Mouse (Mus musculus) thymus, adult 2 months (tissue): ENCODE results near the gene Aaed1. TPM values are rescaled to one million over a fixed set of nuclear protein-coding genes. Genes with fewer than 3 reads are reported as not detected.
"Not testable (repeated sequence)": the region's sequence is repeated elsewhere in the genome, so short reads cannot be mapped to it uniquely, and the experiment has no call there.

Experiments used
- DNase-seq: peaks from one replicate; pipeline ENCODE4 v3.0.0; 2021
- H3K27ac ChIP-seq: fragments of 200-500 bp; 2 replicates; pipeline ENCODE4 v1.5.1; 2012; ENCODE audit warnings: low read length, control low read depth; ENCODE audit not compliant: control insufficient read depth, insufficient read depth
- H3K27me3 ChIP-seq: fragments of 200-500 bp; 2 replicates; pipeline ENCODE4 v1.6.1; 2012; ENCODE audit warnings: mild to moderate bottlenecking, low read length, moderate library complexity, mixed read lengths; ENCODE audit not compliant: control insufficient read depth, insufficient read depth
- H3K36me3 ChIP-seq: fragments of 200-500 bp; 2 replicates; pipeline ENCODE4 v1.6.1; 2012; ENCODE audit warnings: mild to moderate bottlenecking, low read length, moderate library complexity; ENCODE audit not compliant: control insufficient read depth, insufficient read depth
- H3K4me1 ChIP-seq: fragments of 200-500 bp; replicated peaks from 2 replicates; pipeline ENCODE4 v1.6.1; 2012; ENCODE audit warnings: low read length; ENCODE audit not compliant: control insufficient read depth, insufficient read depth
- H3K4me3 ChIP-seq: fragments of 200-500 bp; 2 replicates; pipeline ENCODE4 v1.5.1; 2012; ENCODE audit warnings: mild to moderate bottlenecking, low read length, control low read depth, moderate library complexity; ENCODE audit not compliant: control insufficient read depth, insufficient read depth
- CTCF ChIP-seq: fragments of 200-500 bp; IDR thresholded peaks from 2 replicates; pipeline ENCODE4 v1.5.1; 2012; ENCODE audit warnings: mild to moderate bottlenecking, control low read depth, low read length, moderate library complexity, borderline replicate concordance; ENCODE audit not compliant: control insufficient read depth, poor library complexity, insufficient read depth; ENCODE audit errors: extremely low read depth
- POLR2A ChIP-seq: fragments of 200-500 bp; IDR thresholded peaks from 2 replicates; pipeline ENCODE4 v1.6.1; 2012; ENCODE audit warnings: mild to moderate bottlenecking, low read length, control low read depth, moderate library complexity; ENCODE audit not compliant: control insufficient read depth, poor library complexity, insufficient read depth; ENCODE audit errors: extremely low read depth
- WGBS: fragments of 180-500 bp; shearing (Covaris S2); methylation state at CpG from one replicate; pipeline ENCODE4 v1.1.7; 2018; 5-methylcytosine and 5-hydroxymethylcytosine counted together
- polyA plus RNA-seq: library from polyadenylated mRNA; depleted of rRNA; stranded (reverse); fragments of >200 nt; gene quantifications from 2 replicates; pipeline ENCODE4 v1.2.3, GENCODE M21; 2012

The Aaed1 gene
- polyA plus RNA-seq, 1 experiment, result 5.1 TPM

- no peak for DNase-seq
- Histone ChIP-seq H3K27me3 (peaks cover 3% of the 10 kb centered on the region; the same call in 1 of the 2 replicates), H3K4me1 (no peaks in the 10 kb centered on the region), H3K36me3 (no peaks in the 10 kb centered on the region), H3K27ac (no peak overlapping the region), H3K4me3 (no peak overlapping the region)
- 97% methylated on average over 4 of the region's 4 CpGs for WGBS
- TF ChIP-seq POLR2A (no peak), CTCF (no peak)
Measured at GRCm38 (mm10) chr13:64268384-64268783, 44.1 kb downstream of the Aaed1 start.

DNA sequence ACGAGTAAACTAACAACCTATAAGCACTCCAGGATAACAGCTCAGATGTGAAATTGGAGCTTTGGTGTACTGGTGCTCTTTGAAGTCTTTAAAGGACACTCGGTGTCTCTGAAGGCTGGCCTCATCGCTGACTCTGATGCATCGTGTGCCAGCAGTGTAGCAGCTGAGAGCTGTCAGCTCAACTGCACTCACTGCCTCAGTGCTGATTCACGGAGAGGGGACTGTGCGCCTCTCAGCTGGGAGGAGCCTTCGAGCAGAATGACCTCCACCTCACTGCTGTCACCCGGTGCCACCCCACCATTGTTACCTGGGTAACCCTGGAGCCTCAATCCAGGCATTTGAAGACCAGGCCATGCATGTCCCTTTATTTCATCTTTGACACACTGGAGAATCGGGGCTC, 45.4 kb downstream of the Aaed1 start:
- Histone ChIP-seq H3K27me3 (no peaks in the 10 kb centered on the region), H3K36me3 (no peaks in the 10 kb centered on the region), H3K27ac (no peak overlapping the region), H3K4me1 (no peaks in the 10 kb centered on the region), H3K4me3 (no peak overlapping the region)
- no peak for TF ChIP-seq CTCF
- no peak for TF ChIP-seq POLR2A
- DNase-seq, result no peak
- WGBS, result 88% methylated on average over 9 of the region's 9 CpGs

GRCm38 (mm10) chr13:64264586-64264985, 47.9 kb downstream of the Aaed1 start:
- Histone ChIP-seq H3K27ac (no peak overlapping the region), H3K27me3 (no peaks in the 10 kb centered on the region), H3K4me3 (no peak overlapping the region), H3K36me3 (no peaks in the 10 kb centered on the region), H3K4me1 (no peaks in the 10 kb centered on the region)
- 91% methylated on average over 6 of the region's 6 CpGs for WGBS
- TF ChIP-seq POLR2A, result no peak
- no peak for TF ChIP-seq CTCF
- DNase-seq, result no peak

DNA sequence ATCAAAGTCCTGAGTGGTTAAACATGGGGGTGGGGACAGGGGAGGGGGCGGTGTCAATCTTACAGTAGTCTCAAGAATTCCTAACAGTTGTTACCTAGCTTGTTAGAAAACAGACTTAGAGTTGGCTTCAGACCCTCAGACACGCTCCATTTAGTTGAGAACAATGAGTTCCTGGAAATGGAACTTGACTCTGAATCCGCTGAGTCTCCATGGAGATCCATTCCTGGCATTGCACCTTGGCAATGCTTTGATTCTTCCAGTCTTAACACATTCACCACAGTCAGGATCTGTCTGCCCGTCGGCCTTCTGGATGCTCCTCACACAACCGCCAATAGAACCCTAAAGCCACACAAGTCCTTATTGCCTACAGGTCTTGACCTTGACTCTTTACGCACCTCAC, 52.6 kb downstream of the Aaed1 start:
- Histone ChIP-seq H3K4me1 (no peaks in the 10 kb centered on the region), H3K36me3 (no peaks in the 10 kb centered on the region), H3K27me3 (no peaks in the 10 kb centered on the region), H3K4me3 (no peak overlapping the region), H3K27ac (no peak overlapping the region)
- 97% methylated on average over 7 of the region's 7 CpGs for WGBS
- no peak for DNase-seq
- no peak for TF ChIP-seq POLR2A
- TF ChIP-seq CTCF, result no peak

GRCm38 (mm10) chr13:64258516-64258821, 54.0 kb downstream of the Aaed1 start:
- H3K27me3 ChIP-seq, result no peaks in the 10 kb centered on the region
- no peaks in the 10 kb centered on the region for H3K4me1 ChIP-seq
- TF ChIP-seq CTCF, result no peak
- TF ChIP-seq POLR2A, result no peak
- no peak for DNase-seq
- WGBS, result 95% methylated on average over 4 of the region's 4 CpGs
- H3K36me3 ChIP-seq, result no peaks in the 10 kb centered on the region
- no peak overlapping the region for H3K27ac ChIP-seq
- H3K4me3 ChIP-seq, result no peak overlapping the region

GRCm38 (mm10) chr13:64257814-64258515, 54.5 kb downstream of the Aaed1 start:
- Histone ChIP-seq H3K27me3 (no peaks in the 10 kb centered on the region), H3K4me1 (no peaks in the 10 kb centered on the region), H3K27ac (no peak overlapping the region), H3K36me3 (no peaks in the 10 kb centered on the region), H3K4me3 (no peak overlapping the region)
- WGBS, result 94% methylated on average over 5 of the region's 5 CpGs
- no peak for DNase-seq
- no peak for TF ChIP-seq POLR2A
- TF ChIP-seq CTCF, result no peak

- WGBS, result 95% methylated on average over 12 of the region's 12 CpGs
- H3K4me1 ChIP-seq, result peaks cover 1% of the 10 kb centered on the region; the same call in 1 of the 2 replicates
- H3K4me3 ChIP-seq, result no peak overlapping the region
- H3K27ac ChIP-seq, result no peak overlapping the region
- H3K27me3 ChIP-seq, result no peaks in the 10 kb centered on the region
- DNase-seq, result no peak
- no peaks in the 10 kb centered on the region for H3K36me3 ChIP-seq
- no peak for TF ChIP-seq POLR2A
- TF ChIP-seq CTCF, result no peak
Measured at GRCm38 (mm10) chr13:64257010-64257813, 55.3 kb downstream of the Aaed1 start.

DNA sequence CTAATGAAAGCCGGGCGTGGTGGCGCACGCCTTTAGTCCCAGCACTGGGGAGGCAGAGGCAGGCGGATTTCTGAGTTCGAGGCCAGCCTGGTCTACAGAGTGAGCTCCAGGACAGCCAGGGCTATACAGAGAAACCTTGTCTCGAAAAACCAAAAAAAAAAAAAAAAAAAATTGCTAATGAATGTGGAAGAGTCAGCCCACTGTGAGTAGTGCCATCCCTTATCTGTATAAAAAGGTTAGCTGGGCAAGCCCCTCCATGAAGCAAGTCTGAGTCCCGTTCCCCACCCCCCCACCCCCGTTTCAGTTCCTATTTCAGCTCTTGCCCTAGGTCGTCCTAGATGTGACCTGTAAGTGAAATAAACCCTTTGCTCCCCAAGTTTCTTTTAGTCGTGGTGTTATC, 58.3 kb downstream of the Aaed1 start:
- DNase-seq, H3K27me3 ChIP-seq, H3K4me1 ChIP-seq, H3K36me3 ChIP-seq, H3K27ac ChIP-seq, H3K4me3 ChIP-seq: not testable (repeated sequence)
- 83% methylated on average over 11 of the region's 11 CpGs for WGBS
